8 mouse cellular contexts compared by ENCODE assay signal in the genomic region with DNA sequence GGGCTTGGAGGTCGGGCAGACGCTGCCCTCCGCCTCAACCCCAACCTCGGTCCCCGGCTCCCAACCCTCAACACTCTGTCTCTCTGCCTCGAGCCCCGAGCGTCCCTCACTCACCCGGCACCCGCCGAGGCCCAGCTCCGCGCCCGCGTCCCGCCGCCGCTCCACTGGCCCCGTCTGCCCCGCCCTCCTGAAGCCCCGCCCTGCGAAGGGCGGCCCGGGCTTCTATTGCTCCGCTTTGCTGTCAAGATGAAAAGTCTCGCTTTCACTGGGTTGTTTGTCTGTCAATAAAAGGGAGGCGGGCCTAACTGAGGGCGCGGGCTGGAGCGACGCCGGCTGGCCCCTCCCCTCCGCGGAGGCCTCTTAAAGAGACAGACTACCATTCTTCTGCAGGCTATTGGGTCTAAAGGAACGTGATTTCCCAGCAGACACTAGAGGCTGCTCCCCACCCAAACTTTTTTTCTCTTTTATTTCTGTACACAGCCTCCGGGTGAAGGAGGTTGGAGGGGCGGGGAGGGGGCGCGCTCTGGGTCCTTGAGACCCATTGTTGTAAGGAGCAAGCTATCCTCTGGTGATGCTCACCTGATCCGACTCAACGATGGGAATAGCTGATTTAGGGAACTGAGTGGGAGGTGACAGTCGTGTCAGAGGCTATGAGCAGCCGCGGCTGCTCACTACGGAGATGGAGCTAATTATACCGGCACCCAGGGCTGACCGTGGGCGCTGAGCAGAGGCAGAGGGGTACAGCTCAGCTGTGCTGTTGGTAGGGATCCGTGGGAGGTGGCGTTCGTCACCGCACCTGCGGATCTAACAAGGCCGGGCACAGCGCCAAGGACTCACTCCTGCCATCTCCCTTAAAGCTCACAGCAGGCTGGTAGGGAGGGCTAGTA. TPM values are rescaled to one million over a fixed set of nuclear protein-coding genes. Genes with fewer than 3 reads are reported as not detected.
A peak's percentile ranks its signal among the peaks of the same experiment; 100 is the strongest.
DNase-seq lines count a peak whose midpoint lies in the region; ATAC-seq lines count a peak whose summit lies in the region.

A gene (minus strand): TSS at position 176 of the 887 bp plus-strand sequence.

- ATAC-seq in megakaryocyte progenitor cell, adult 5-6 weeks (replicated peaks; ENCODE audit: poor library complexity): peak; percentile 88

- DNase-seq in adipocyte (ENCODE audit: low spot score): peak; percentile 98
- DNase-seq in embryo, embryonic 10 days (ENCODE audit: low spot score): peak; percentile 96
- DNase-seq in gastrocnemius, postnatal 10 days: peak; percentile 93
- peak; percentile 99 for DNase-seq in induced T-regulatory cell, adult 2 months (ENCODE audit: low read depth)
- DNase-seq in left cerebral cortex, adult 9 months (ENCODE audit: low spot score in 2 of 2): peak; percentile 98 to 99
- peak; percentile 96 for DNase-seq in right cerebral cortex, postnatal 14 days
- peak; percentile 97 to 99 for DNase-seq in urinary bladder, postnatal 36 days (ENCODE audit: low spot score in 2 of 2)

RNA-seq across cellular contexts. Expression of the gene that starts here (rescaled TPM):
- total RNA-seq in gastrocnemius, postnatal 10 days (2021): 10 to 100 TPM; 20.3 to 24.3 TPM
- total RNA-seq in megakaryocyte progenitor cell, adult 5-6 weeks (2015): 45.9 and 49.3 TPM in 2 replicates
- 30.6 and 32.2 TPM in 2 replicates for total RNA-seq in megakaryocyte progenitor cell, adult 5-6 weeks (2017)

Comparison
In these comparisons a context has a peak if more than half of its experiments do, and no peak if none do; other contexts are left out.
1. Peak in every context shown above with its lines: DNase-seq and ATAC-seq.